Mouse (Mus musculus): ENCODE data around the gene Gnl2. TPM values are rescaled to one million over a fixed set of nuclear protein-coding genes. Genes with fewer than 3 reads are reported as not detected.
A peak's percentile ranks its signal among the peaks of the same experiment; 100 is the strongest.

The Gnl2 gene
- 69.9 and 72.5 TPM in 2 replicates for polyA plus RNA-seq (2016; fragmentation: Nextera tagmentation; extraction: Ambion mirVana)

- no peak for ATAC-seq
Measured at GRCm38 (mm10) chr4:125015806-125016635, at the start of gene Gnl2. Gnl2 (plus strand) TSS chr4:125016585.

GRCm38 (mm10) chr4:124968711-124969110 lies 47.7 kb upstream of the Gnl2 start:
- no peak overlapping the region for H3K4me2 ChIP-seq
- no peak overlapping the region for H3K9ac ChIP-seq
- H3K4me1 ChIP-seq = no peaks in the 10 kb centered on the region
- 47% methylated on average over 6 of the region's 6 CpGs for WGBS (ENCODE audit: insufficient replicate concordance)
- no peak for ATAC-seq
- no peak overlapping the region for H3K4me3 ChIP-seq
- peaks cover 43% of the 10 kb centered on the region for H3K27me3 ChIP-seq (replicated peaks)
- no peaks in the 10 kb centered on the region for H3K9me3 ChIP-seq (replicated peaks)
- H3K27ac ChIP-seq = no peak overlapping the region
- H3K36me3 ChIP-seq = no peaks in the 10 kb centered on the region

More at GRCm38 (mm10) chr4:125015806-125016635, at the start of gene Gnl2:
- Histone ChIP-seq H3K27me3 (replicated peaks) (peaks cover 49% of the 10 kb centered on the region), H3K9me3 (replicated peaks) (no peaks in the 10 kb centered on the region), H3K4me3 (no peak within 1 kb of the TSS), H3K27ac (no peak within 1 kb of the TSS), H3K36me3 (no peaks in the 10 kb centered on the region), H3K9ac (no peak within 1 kb of the TSS), H3K4me2 (no peak within 1 kb of the TSS), H3K4me1 (no peaks in the 10 kb centered on the region)
- WGBS (ENCODE audit: insufficient replicate concordance) = 47% methylated on average over 10 of the region's 10 CpGs

- no peak for ATAC-seq
- no peak overlapping the region for H3K4me2 ChIP-seq
- WGBS (ENCODE audit: insufficient replicate concordance) = 55% methylated on average over 7 of the region's 7 CpGs
Measured at GRCm38 (mm10) chr4:124969219-124969848, 47.1 kb upstream of the Gnl2 start.

GRCm38 (mm10) chr4:124970194-124970593 lies 46.2 kb upstream of the Gnl2 start:
- Histone ChIP-seq H3K9me3 (replicated peaks) (no peaks in the 10 kb centered on the region), H3K27ac (no peak overlapping the region), H3K27me3 (replicated peaks) (peaks cover 34% of the 10 kb centered on the region), H3K4me3 (no peak overlapping the region), H3K4me2 (no peak overlapping the region), H3K36me3 (no peaks in the 10 kb centered on the region), H3K4me1 (no peaks in the 10 kb centered on the region), H3K9ac (no peak overlapping the region)
- no peak for ATAC-seq
- WGBS (ENCODE audit: insufficient replicate concordance) = 60% methylated on average over 11 of the region's 11 CpGs

More at GRCm38 (mm10) chr4:124969219-124969848, 47.1 kb upstream of the Gnl2 start:
- Histone ChIP-seq H3K36me3 (no peaks in the 10 kb centered on the region), H3K9ac (no peak overlapping the region), H3K27ac (no peak overlapping the region), H3K9me3 (replicated peaks) (no peaks in the 10 kb centered on the region), H3K4me3 (no peak overlapping the region), H3K27me3 (replicated peaks) (peaks cover 41% of the 10 kb centered on the region), H3K4me1 (no peaks in the 10 kb centered on the region)

GRCm38 (mm10) chr4:124970677-124971076 lies 45.7 kb upstream of the Gnl2 start:
- Histone ChIP-seq H3K4me1 (no peaks in the 10 kb centered on the region), H3K27me3 (replicated peaks) (peaks cover 29% of the 10 kb centered on the region), H3K9ac (no peak overlapping the region), H3K4me2 (no peak overlapping the region), H3K4me3 (no peak overlapping the region), H3K9me3 (replicated peaks) (no peaks in the 10 kb centered on the region), H3K27ac (no peak overlapping the region), H3K36me3 (no peaks in the 10 kb centered on the region)
- no peak for ATAC-seq
- WGBS (ENCODE audit: insufficient replicate concordance) = 49% methylated on average over 5 of the region's 5 CpGs

- H3K9me3 ChIP-seq (replicated peaks) = no peaks in the 10 kb centered on the region
- WGBS (ENCODE audit: insufficient replicate concordance) = 70% methylated on average over 8 of the region's 8 CpGs
- H3K9ac ChIP-seq = no peak overlapping the region
- no peak overlapping the region for H3K4me2 ChIP-seq
- no peak for ATAC-seq
- no peak overlapping the region for H3K4me3 ChIP-seq
- H3K27me3 ChIP-seq (replicated peaks) = peaks cover 26% of the 10 kb centered on the region
- H3K27ac ChIP-seq = no peak overlapping the region
- no peaks in the 10 kb centered on the region for H3K36me3 ChIP-seq
- no peaks in the 10 kb centered on the region for H3K4me1 ChIP-seq
Measured at GRCm38 (mm10) chr4:124971094-124971493, 45.3 kb upstream of the Gnl2 start.

- Histone ChIP-seq H3K9me3 (replicated peaks) (no peaks in the 10 kb centered on the region), H3K4me2 (no peak overlapping the region), H3K27me3 (replicated peaks) (peaks cover 26% of the 10 kb centered on the region), H3K9ac (no peak overlapping the region), H3K4me3 (no peak overlapping the region), H3K4me1 (no peaks in the 10 kb centered on the region), H3K36me3 (no peaks in the 10 kb centered on the region), H3K27ac (no peak overlapping the region)
- ATAC-seq = no peak
- 44% methylated on average over 9 of the region's 9 CpGs for WGBS (ENCODE audit: insufficient replicate concordance)
Measured at GRCm38 (mm10) chr4:124972316-124972715, 44.1 kb upstream of the Gnl2 start.

- no peak for ATAC-seq
- H3K9me3 ChIP-seq (replicated peaks) = no peaks in the 10 kb centered on the region
- WGBS (ENCODE audit: insufficient replicate concordance) = 58% methylated on average over 2 of the region's 2 CpGs
Measured at GRCm38 (mm10) chr4:124973296-124973695, 43.1 kb upstream of the Gnl2 start.

GRCm38 (mm10) chr4:124978201-124978600 lies 38.2 kb upstream of the Gnl2 start:
- Histone ChIP-seq H3K27ac (no peak overlapping the region), H3K4me3 (no peak overlapping the region), H3K4me2 (no peak overlapping the region), H3K9me3 (replicated peaks) (no peaks in the 10 kb centered on the region), H3K36me3 (no peaks in the 10 kb centered on the region), H3K9ac (no peak overlapping the region), H3K4me1 (no peaks in the 10 kb centered on the region), H3K27me3 (replicated peaks) (peaks cover 48% of the 10 kb centered on the region)
- 18% methylated on average over 5 of the region's 5 CpGs for WGBS (ENCODE audit: insufficient replicate concordance)
- ATAC-seq = no peak

More at GRCm38 (mm10) chr4:124973296-124973695, 43.1 kb upstream of the Gnl2 start:
- H3K27ac ChIP-seq = no peak overlapping the region
- no peak overlapping the region for H3K4me2 ChIP-seq
- no peak overlapping the region for H3K4me3 ChIP-seq
- no peaks in the 10 kb centered on the region for H3K36me3 ChIP-seq
- no peak overlapping the region for H3K9ac ChIP-seq
- H3K27me3 ChIP-seq (replicated peaks) = peaks cover 30% of the 10 kb centered on the region
- H3K4me1 ChIP-seq = no peaks in the 10 kb centered on the region

- H3K9ac ChIP-seq = no peak overlapping the region
- H3K27me3 ChIP-seq (replicated peaks) = peaks cover 90% of the 10 kb centered on the region
- peaks cover 10% of the 10 kb centered on the region; the same call in 1 of the 2 replicates for H3K4me1 ChIP-seq
- H3K9me3 ChIP-seq (replicated peaks) = no peaks in the 10 kb centered on the region
- no peak overlapping the region for H3K4me2 ChIP-seq
- 16% methylated on average over 9 of the region's 9 CpGs for WGBS (ENCODE audit: insufficient replicate concordance)
- H3K27ac ChIP-seq = no peak overlapping the region
- no peak for ATAC-seq
- no peak overlapping the region for H3K4me3 ChIP-seq
- H3K36me3 ChIP-seq = no peaks in the 10 kb centered on the region
Measured at GRCm38 (mm10) chr4:124983893-124984526, 32.4 kb upstream of the Gnl2 start.

- WGBS (ENCODE audit: insufficient replicate concordance) = 10% methylated on average over 18 of the region's 18 CpGs
- H3K4me1 ChIP-seq = peaks cover 14% of the 10 kb centered on the region; the same call in 1 of the 2 replicates
- no peak for ATAC-seq
- no peak overlapping the region for H3K4me3 ChIP-seq
- H3K4me2 ChIP-seq = peak overlapping the region; percentile 4; the same call in 1 of the 2 replicates
- H3K36me3 ChIP-seq = no peaks in the 10 kb centered on the region
- no peaks in the 10 kb centered on the region for H3K9me3 ChIP-seq (replicated peaks)
- no peak overlapping the region for H3K27ac ChIP-seq
- H3K27me3 ChIP-seq (replicated peaks) = peaks cover 94% of the 10 kb centered on the region
- no peak overlapping the region for H3K9ac ChIP-seq
Measured at GRCm38 (mm10) chr4:124984871-124985670, 31.3 kb upstream of the Gnl2 start.

Measured in liver, embryonic 12.5 days (tissue).